Mouse (Mus musculus) limb, embryonic 13.5 days (tissue): ENCODE results near the gene Lss. TPM values are rescaled to one million over a fixed set of nuclear protein-coding genes. Genes with fewer than 3 reads are reported as not detected.

Source experiments
- ATAC-seq: fragments of 200-750 bp; cut with Nextera tagmentation; 2 replicates; pipeline ENCODE4 v1.8.0; 2017; ENCODE audit warnings: low read depth, moderate number of reproducible peaks, moderate TSS enrichment; ENCODE audit not compliant: low FRiP score
- H3K27ac ChIP-seq: fragments of 300-500 bp; sonication (generic); 2 replicates; pipeline ENCODE4 v1.5.1; 2015; ENCODE audit warnings: inconsistent platforms, mild to moderate bottlenecking, moderate library complexity
- H3K27me3 ChIP-seq: fragments of 300-500 bp; sonication (generic); 2 replicates; pipeline ENCODE4 v1.6.1; 2015; ENCODE audit warnings: mild to moderate bottlenecking, inconsistent platforms
- H3K36me3 ChIP-seq: fragments of 300-500 bp; sonication (generic); 2 replicates; pipeline ENCODE4 v1.6.1; 2015; ENCODE audit warnings: inconsistent platforms, mild to moderate bottlenecking, moderate library complexity
- H3K4me1 ChIP-seq: fragments of 300-500 bp; sonication (generic); 2 replicates; pipeline ENCODE4 v1.6.1; 2015; ENCODE audit warnings: inconsistent platforms
- H3K4me2 ChIP-seq: fragments of 300-500 bp; sonication (generic); replicated peaks from 2 replicates; pipeline ENCODE4 v1.6.1; 2015; ENCODE audit warnings: inconsistent platforms, mild to moderate bottlenecking, moderate library complexity
- H3K4me3 ChIP-seq: fragments of 300-500 bp; sonication (generic); 2 replicates; pipeline ENCODE4 v1.5.1; 2015; ENCODE audit warnings: moderate library complexity, mild to moderate bottlenecking, inconsistent platforms
- H3K9ac ChIP-seq: fragments of 300-500 bp; sonication (generic); 2 replicates; pipeline ENCODE4 v1.6.1; 2015; ENCODE audit warnings: mild to moderate bottlenecking, inconsistent platforms
- H3K9me3 ChIP-seq: fragments of 300-500 bp; sonication (generic); 2 replicates; pipeline ENCODE4 v1.6.1; 2016; ENCODE audit warnings: inconsistent platforms
- WGBS: fragments of 180-500 bp; shearing (Covaris S2); methylation state at CpG from one replicate; pipeline ENCODE4 v1.1.7; 2015; 5-methylcytosine and 5-hydroxymethylcytosine counted together
- polyA plus RNA-seq: library from polyadenylated mRNA; unstranded; fragments of >200 nt; fragmentation: Nextera tagmentation; extraction: Ambion mirVana; gene quantifications from 2 replicates; pipeline ENCODE4 v1.2.1, GENCODE M21; 2015

Lss gene
- polyA plus RNA-seq, 1 experiment from 2014 or later: 25.6 TPM

GRCm38 (mm10) chr10:76571070-76571469 is 39.7 kb downstream of the Lss start:
- Histone ChIP-seq H3K4me2 (no peak overlapping the region), H3K4me1 (no peaks in the 10 kb centered on the region), H3K27ac (no peak overlapping the region), H3K4me3 (no peak overlapping the region), H3K9me3 (peaks cover 4% of the 10 kb centered on the region; the same call in 1 of the 2 replicates), H3K27me3 (no peaks in the 10 kb centered on the region), H3K9ac (no peak overlapping the region), H3K36me3 (no peaks in the 10 kb centered on the region)
- ATAC-seq: no peak
- WGBS: 64% methylated on average over 2 of the region's 2 CpGs

GRCm38 (mm10) chr10:76572151-76572550 is 40.8 kb downstream of the Lss start:
- no peaks in the 10 kb centered on the region for H3K36me3 ChIP-seq
- WGBS: 90% methylated on average over 3 of the region's 3 CpGs
- H3K4me2 ChIP-seq: no peak overlapping the region
- no peak overlapping the region for H3K27ac ChIP-seq
- H3K9ac ChIP-seq: no peak overlapping the region
- ATAC-seq: no peak
- no peaks in the 10 kb centered on the region for H3K4me1 ChIP-seq
- H3K4me3 ChIP-seq: no peak overlapping the region
- peaks cover 4% of the 10 kb centered on the region; the same call in 1 of the 2 replicates for H3K9me3 ChIP-seq
- H3K27me3 ChIP-seq: no peaks in the 10 kb centered on the region

GRCm38 (mm10) chr10:76575374-76575773 is 44.0 kb downstream of the Lss start, which contains the start of gene Ftcd:
Gene Ftcd, plus strand, starts transcription at chr10:76575648.
- Histone ChIP-seq H3K9ac (no peak within 1 kb of the TSS), H3K4me3 (no peak within 1 kb of the TSS), H3K9me3 (peaks cover 3% of the 10 kb centered on the region; the same call in 1 of the 2 replicates), H3K27me3 (no peaks in the 10 kb centered on the region), H3K36me3 (no peaks in the 10 kb centered on the region), H3K4me1 (no peaks in the 10 kb centered on the region), H3K4me2 (no peak within 1 kb of the TSS), H3K27ac (no peak within 1 kb of the TSS)
- no peak for ATAC-seq
- 86% methylated on average over 3 of the region's 3 CpGs for WGBS

GRCm38 (mm10) chr10:76576920-76577319 is 45.5 kb downstream of the Lss start:
- Histone ChIP-seq H3K4me2 (no peak overlapping the region), H3K4me1 (no peaks in the 10 kb centered on the region), H3K9ac (no peak overlapping the region), H3K27ac (no peak overlapping the region), H3K9me3 (no peaks in the 10 kb centered on the region), H3K27me3 (no peaks in the 10 kb centered on the region), H3K36me3 (no peaks in the 10 kb centered on the region), H3K4me3 (no peak overlapping the region)
- WGBS: 74% methylated on average over 7 of the region's 7 CpGs
- ATAC-seq: no peak

- no peak for ATAC-seq
- peak overlapping the region; percentile 56 for H3K4me2 ChIP-seq
- H3K27ac ChIP-seq: no peak overlapping the region
- no peaks in the 10 kb centered on the region for H3K36me3 ChIP-seq
- H3K9me3 ChIP-seq: no peaks in the 10 kb centered on the region
- H3K4me1 ChIP-seq: no peaks in the 10 kb centered on the region
- H3K4me3 ChIP-seq: peak overlapping the region; percentile 27
- no peak overlapping the region for H3K9ac ChIP-seq
- 16% methylated on average over 10 of the region's 10 CpGs for WGBS
- peaks cover 16% of the 10 kb centered on the region for H3K27me3 ChIP-seq
Observed at GRCm38 (mm10) chr10:76584138-76584537, 52.8 kb downstream of the Lss start.

GRCm38 (mm10) chr10:76586190-76586589 is 54.8 kb downstream of the Lss start:
- H3K36me3 ChIP-seq: no peaks in the 10 kb centered on the region
- H3K9ac ChIP-seq: no peak overlapping the region
- no peak for ATAC-seq
- H3K4me1 ChIP-seq: no peaks in the 10 kb centered on the region
- peaks cover 16% of the 10 kb centered on the region for H3K27me3 ChIP-seq
- H3K4me2 ChIP-seq: no peak overlapping the region
- H3K27ac ChIP-seq: no peak overlapping the region
- no peaks in the 10 kb centered on the region for H3K9me3 ChIP-seq
- 48% methylated on average over 1 of the region's 1 CpGs for WGBS
- H3K4me3 ChIP-seq: no peak overlapping the region

GRCm38 (mm10) chr10:76590197-76590596 is 58.8 kb downstream of the Lss start:
- no peaks in the 10 kb centered on the region for H3K27me3 ChIP-seq
- no peak overlapping the region for H3K27ac ChIP-seq
- H3K4me3 ChIP-seq: no peak overlapping the region
- H3K4me1 ChIP-seq: no peaks in the 10 kb centered on the region
- no peak for ATAC-seq
- no peak overlapping the region for H3K9ac ChIP-seq
- H3K9me3 ChIP-seq: no peaks in the 10 kb centered on the region
- H3K36me3 ChIP-seq: no peaks in the 10 kb centered on the region
- no peak overlapping the region for H3K4me2 ChIP-seq
- 40% methylated on average over 11 of the region's 11 CpGs for WGBS

- H3K4me2 ChIP-seq: no peak overlapping the region
- H3K27ac ChIP-seq: no peak overlapping the region
- H3K27me3 ChIP-seq: no peaks in the 10 kb centered on the region
- H3K36me3 ChIP-seq: peaks cover 30% of the 10 kb centered on the region
- H3K9me3 ChIP-seq: no peaks in the 10 kb centered on the region
- H3K9ac ChIP-seq: no peak overlapping the region
- no peaks in the 10 kb centered on the region for H3K4me1 ChIP-seq
- WGBS: 91% methylated on average over 31 of the region's 31 CpGs
- H3K4me3 ChIP-seq: no peak overlapping the region
- ATAC-seq: no peak
Observed at GRCm38 (mm10) chr10:76596338-76596737, 65.0 kb downstream of the Lss start.

- WGBS: 84% methylated on average over 3 of the region's 3 CpGs
- H3K4me2 ChIP-seq: no peak overlapping the region
- no peak overlapping the region for H3K27ac ChIP-seq
- no peak for ATAC-seq
- no peak overlapping the region for H3K9ac ChIP-seq
- no peak overlapping the region for H3K4me3 ChIP-seq
- H3K4me1 ChIP-seq: no peaks in the 10 kb centered on the region
- no peaks in the 10 kb centered on the region for H3K27me3 ChIP-seq
- H3K9me3 ChIP-seq: no peaks in the 10 kb centered on the region
- peaks cover 82% of the 10 kb centered on the region for H3K36me3 ChIP-seq
Observed at GRCm38 (mm10) chr10:76602690-76603089, 71.3 kb downstream of the Lss start.

Other genes with a start within 250 kb of the Lss start
- 11.9 and 14.4 TPM in 2 replicates for gene Dip2a, start 186.3 kb upstream of the Lss start, polyA plus RNA-seq
- not detected in 2 replicates for gene AC141477.1, start 91.1 kb upstream of the Lss start, polyA plus RNA-seq
- 14.0 TPM in 2 replicates for gene Pcnt, start 88.8 kb upstream of the Lss start, polyA plus RNA-seq
- not detected in 2 replicates for gene 2610028H24Rik, start 82.5 kb upstream of the Lss start, polyA plus RNA-seq
- 71.2 and 74.0 TPM in 2 replicates for gene Mcm3ap, start 62.7 kb upstream of the Lss start, polyA plus RNA-seq
- 6.4 and 6.5 TPM in 2 replicates for gene Ybey, start 62.5 kb upstream of the Lss start, polyA plus RNA-seq
- gene Spatc1l, start 30.7 kb downstream of the Lss start, polyA plus RNA-seq: not detected in 2 replicates
- 0.09 and 0.17 TPM in 2 replicates for gene Ftcd, start 44.1 kb downstream of the Lss start, polyA plus RNA-seq
- gene Col6a2, start 92.0 kb downstream of the Lss start, polyA plus RNA-seq: 126 and 128 TPM in 2 replicates
- 149 and 152 TPM in 2 replicates for gene Col6a1, start 194.6 kb downstream of the Lss start, polyA plus RNA-seq